Mouse (Mus musculus): ENCODE data around the gene Clca4a. TPM values are rescaled to one million over a fixed set of nuclear protein-coding genes. Genes with fewer than 3 reads are reported as not detected.

Clca4a gene
- polyA plus RNA-seq (2015; fragmentation: Nextera tagmentation; extraction: Ambion mirVana) = 0.60 TPM in 1 of 2 replicates, not detected in the other

DNA sequence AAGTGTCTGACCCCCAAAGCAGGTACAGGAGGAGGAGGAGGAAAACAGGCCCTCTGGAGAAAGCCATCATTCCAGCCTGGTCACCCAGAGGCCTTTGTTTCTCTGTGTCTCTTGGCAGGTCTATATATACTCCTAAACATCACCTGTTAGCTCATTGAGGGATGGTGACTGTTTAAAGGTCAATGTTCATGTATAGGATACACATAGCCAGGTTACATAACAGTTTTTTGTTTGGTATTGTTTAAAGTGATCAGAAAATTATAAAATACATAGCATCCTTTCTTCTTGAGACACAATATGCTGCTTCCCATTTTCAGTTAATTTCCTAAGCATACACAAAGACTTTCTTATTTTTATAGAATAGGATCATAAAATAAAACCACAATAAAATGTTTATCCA, at the start of gene Clca4a:
Clca4a (minus strand) TSS at position 101 of the 400 bp plus-strand sequence.
- ATAC-seq (replicated peaks; ENCODE audit: extremely low read depth, insufficient read depth, low FRiP score) = no peak
- Histone ChIP-seq H3K4me2 (ENCODE audit: low read depth, low read length) (no peak within 1 kb of the TSS), H3K4me1 (ENCODE audit: control insufficient read depth, insufficient read depth, low read length) (no peaks in the 10 kb centered on the region), H3K4me3 (ENCODE audit: low read length) (no peak within 1 kb of the TSS), H3K27me3 (ENCODE audit: control insufficient read depth, insufficient read depth, low read length) (no peaks in the 10 kb centered on the region), H3K27ac (ENCODE audit: low read length) (no peak within 1 kb of the TSS), H3K9me3 (replicated peaks; ENCODE audit: control insufficient read depth, low read length) (no peaks in the 10 kb centered on the region), H3K36me3 (ENCODE audit: control insufficient read depth, insufficient read depth) (no peaks in the 10 kb centered on the region), H3K9ac (ENCODE audit: low read length) (no peak within 1 kb of the TSS)

DNA sequence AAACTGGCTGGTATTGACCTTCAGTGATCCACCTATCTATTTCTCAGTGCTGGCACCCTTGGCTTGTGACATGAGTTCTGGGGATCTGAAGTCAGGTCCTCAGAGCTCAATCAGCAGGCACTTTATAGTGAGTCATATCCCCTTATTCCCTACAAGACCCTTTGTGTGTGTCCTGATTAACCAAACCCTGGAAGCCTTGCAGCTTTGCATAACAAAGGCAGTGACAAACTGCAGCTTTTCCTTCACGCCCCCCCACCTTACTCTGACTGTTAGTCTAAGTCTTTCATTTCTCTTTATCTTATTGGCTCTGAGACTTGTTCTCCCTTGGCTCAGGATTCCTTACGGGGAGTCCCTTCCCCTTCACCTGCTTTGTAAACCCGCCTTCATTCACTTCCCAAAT, 43.0 kb upstream of the Clca4a start:
- Histone ChIP-seq H3K27ac (ENCODE audit: low read length) (no peak overlapping the region), H3K4me1 (ENCODE audit: control insufficient read depth, insufficient read depth, low read length) (no peaks in the 10 kb centered on the region), H3K4me2 (ENCODE audit: low read depth, low read length) (no peak overlapping the region), H3K4me3 (ENCODE audit: low read length) (no peak overlapping the region), H3K9me3 (replicated peaks; ENCODE audit: control insufficient read depth, low read length) (no peaks in the 10 kb centered on the region), H3K36me3 (ENCODE audit: control insufficient read depth, insufficient read depth) (no peaks in the 10 kb centered on the region), H3K27me3 (ENCODE audit: control insufficient read depth, insufficient read depth, low read length) (no peaks in the 10 kb centered on the region), H3K9ac (ENCODE audit: low read length) (no peak overlapping the region)
- WGBS = 70% methylated on average over 3 of the region's 3 CpGs
- ATAC-seq (replicated peaks; ENCODE audit: extremely low read depth, insufficient read depth, low FRiP score) = no peak

- H3K9me3 ChIP-seq (replicated peaks; ENCODE audit: control insufficient read depth, low read length) = no peaks in the 10 kb centered on the region
- no peak overlapping the region for H3K27ac ChIP-seq (ENCODE audit: low read length)
- WGBS = 27% methylated on average over 5 of the region's 5 CpGs
- H3K9ac ChIP-seq (ENCODE audit: low read length) = no peak overlapping the region
- H3K4me2 ChIP-seq (ENCODE audit: low read depth, low read length) = no peak overlapping the region
- no peaks in the 10 kb centered on the region for H3K36me3 ChIP-seq (ENCODE audit: control insufficient read depth, insufficient read depth)
- no peak for ATAC-seq (replicated peaks; ENCODE audit: extremely low read depth, insufficient read depth, low FRiP score)
- no peaks in the 10 kb centered on the region for H3K4me1 ChIP-seq (ENCODE audit: control insufficient read depth, insufficient read depth, low read length)
- no peaks in the 10 kb centered on the region for H3K27me3 ChIP-seq (ENCODE audit: control insufficient read depth, insufficient read depth, low read length)
- H3K4me3 ChIP-seq (ENCODE audit: low read length) = no peak overlapping the region
Measured at GRCm38 (mm10) chr3:145004422-145004821, 29.6 kb upstream of the Clca4a start.

DNA sequence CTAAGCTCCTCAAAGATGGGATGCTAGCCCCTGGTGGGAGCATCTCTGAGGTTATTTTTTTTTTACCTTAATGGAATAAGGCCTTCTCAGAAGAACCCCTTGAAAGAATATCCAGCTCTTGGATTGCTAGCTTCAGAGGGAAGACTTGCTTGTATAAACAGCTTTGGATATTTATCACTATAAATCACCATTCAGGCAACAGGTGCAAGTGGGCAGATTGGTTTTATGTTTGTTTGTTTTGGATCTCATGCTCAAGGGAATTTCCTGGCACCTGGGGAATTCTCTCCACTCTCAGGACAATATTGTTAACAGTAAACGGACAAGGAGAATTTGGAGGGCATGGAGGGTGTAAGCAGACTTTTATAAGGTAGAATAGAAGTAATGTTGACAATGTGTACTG, 26.1 kb upstream of the Clca4a start:
- H3K9ac ChIP-seq (ENCODE audit: low read length) = no peak overlapping the region
- no peak overlapping the region for H3K4me3 ChIP-seq (ENCODE audit: low read length)
- H3K27ac ChIP-seq (ENCODE audit: low read length) = no peak overlapping the region
- H3K27me3 ChIP-seq (ENCODE audit: control insufficient read depth, insufficient read depth, low read length) = no peaks in the 10 kb centered on the region
- no peak for ATAC-seq (replicated peaks; ENCODE audit: extremely low read depth, insufficient read depth, low FRiP score)
- H3K9me3 ChIP-seq (replicated peaks; ENCODE audit: control insufficient read depth, low read length) = no peaks in the 10 kb centered on the region
- H3K4me1 ChIP-seq (ENCODE audit: control insufficient read depth, insufficient read depth, low read length) = no peaks in the 10 kb centered on the region
- 44% methylated on average over 1 of the region's 1 CpGs for WGBS
- H3K4me2 ChIP-seq (ENCODE audit: low read depth, low read length) = no peak overlapping the region
- H3K36me3 ChIP-seq (ENCODE audit: control insufficient read depth, insufficient read depth) = no peaks in the 10 kb centered on the region

- ATAC-seq (replicated peaks; ENCODE audit: extremely low read depth, insufficient read depth, low FRiP score) = no peak
- WGBS = 86% methylated on average over 5 of the region's 5 CpGs
- no peak overlapping the region for H3K9ac ChIP-seq (ENCODE audit: low read length)
- no peaks in the 10 kb centered on the region for H3K27me3 ChIP-seq (ENCODE audit: control insufficient read depth, insufficient read depth, low read length)
- no peaks in the 10 kb centered on the region for H3K36me3 ChIP-seq (ENCODE audit: control insufficient read depth, insufficient read depth)
- no peak overlapping the region for H3K27ac ChIP-seq (ENCODE audit: low read length)
- no peaks in the 10 kb centered on the region for H3K9me3 ChIP-seq (replicated peaks; ENCODE audit: control insufficient read depth, low read length)
- H3K4me2 ChIP-seq (ENCODE audit: low read depth, low read length) = no peak overlapping the region
- no peaks in the 10 kb centered on the region for H3K4me1 ChIP-seq (ENCODE audit: control insufficient read depth, insufficient read depth, low read length)
- H3K4me3 ChIP-seq (ENCODE audit: low read length) = no peak overlapping the region
Measured at GRCm38 (mm10) chr3:144993055-144993454, 18.2 kb upstream of the Clca4a start.

DNA sequence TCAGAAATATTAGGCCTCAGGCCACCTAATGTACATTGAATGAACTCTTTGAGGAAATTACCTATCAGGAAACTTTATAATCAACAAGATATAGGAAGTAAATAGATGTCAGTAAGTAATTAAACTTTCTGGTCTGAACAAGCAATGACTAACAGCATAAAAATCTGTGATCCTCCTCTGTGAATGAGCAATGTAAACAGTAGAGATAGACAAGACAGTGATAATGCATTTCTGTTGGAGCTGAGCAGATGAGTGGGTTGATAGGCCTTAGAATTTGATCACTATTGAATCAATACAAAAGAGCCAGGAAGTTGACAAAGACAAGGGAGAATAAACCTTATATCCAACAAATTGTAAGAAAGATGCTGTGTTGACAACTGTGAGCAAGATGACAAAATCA, 17.8 kb upstream of the Clca4a start:
- no peak overlapping the region for H3K4me2 ChIP-seq (ENCODE audit: low read depth, low read length)
- H3K27ac ChIP-seq (ENCODE audit: low read length) = no peak overlapping the region
- H3K27me3 ChIP-seq (ENCODE audit: control insufficient read depth, insufficient read depth, low read length) = no peaks in the 10 kb centered on the region
- no peak overlapping the region for H3K4me3 ChIP-seq (ENCODE audit: low read length)
- no peak overlapping the region for H3K9ac ChIP-seq (ENCODE audit: low read length)
- ATAC-seq (replicated peaks; ENCODE audit: extremely low read depth, insufficient read depth, low FRiP score) = no peak
- no peaks in the 10 kb centered on the region for H3K36me3 ChIP-seq (ENCODE audit: control insufficient read depth, insufficient read depth)
- H3K4me1 ChIP-seq (ENCODE audit: control insufficient read depth, insufficient read depth, low read length) = no peaks in the 10 kb centered on the region
- H3K9me3 ChIP-seq (replicated peaks; ENCODE audit: control insufficient read depth, low read length) = no peaks in the 10 kb centered on the region

DNA sequence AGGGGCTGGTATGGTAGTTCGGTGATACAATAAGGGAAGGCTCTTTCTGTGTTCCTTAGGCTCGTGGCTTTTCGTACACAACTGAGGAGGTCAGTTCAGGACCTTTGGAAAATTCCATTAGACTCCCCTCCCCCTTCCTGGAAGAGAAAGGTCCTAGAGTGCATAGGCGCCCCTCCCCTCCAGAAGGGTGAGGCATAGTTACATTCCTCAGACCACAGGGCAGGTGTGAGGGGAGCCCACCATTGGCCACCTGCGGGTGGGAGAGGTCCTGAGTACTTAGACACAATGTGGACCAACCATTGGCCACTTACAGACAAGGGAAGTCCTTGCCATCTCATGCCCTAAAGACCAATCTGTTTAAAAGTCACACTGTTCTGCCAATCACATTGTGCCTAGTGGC, 11.0 kb upstream of the Clca4a start:
- Histone ChIP-seq H3K4me3 (ENCODE audit: low read length) (no peak overlapping the region), H3K4me1 (ENCODE audit: control insufficient read depth, insufficient read depth, low read length) (no peaks in the 10 kb centered on the region), H3K9ac (ENCODE audit: low read length) (no peak overlapping the region), H3K9me3 (replicated peaks; ENCODE audit: control insufficient read depth, low read length) (no peaks in the 10 kb centered on the region), H3K4me2 (ENCODE audit: low read depth, low read length) (no peak overlapping the region), H3K36me3 (ENCODE audit: control insufficient read depth, insufficient read depth) (no peaks in the 10 kb centered on the region), H3K27me3 (ENCODE audit: control insufficient read depth, insufficient read depth, low read length) (no peaks in the 10 kb centered on the region), H3K27ac (ENCODE audit: low read length) (no peak overlapping the region)
- ATAC-seq (replicated peaks; ENCODE audit: extremely low read depth, insufficient read depth, low FRiP score) = no peak
- WGBS = 70% methylated on average over 5 of the region's 5 CpGs

DNA sequence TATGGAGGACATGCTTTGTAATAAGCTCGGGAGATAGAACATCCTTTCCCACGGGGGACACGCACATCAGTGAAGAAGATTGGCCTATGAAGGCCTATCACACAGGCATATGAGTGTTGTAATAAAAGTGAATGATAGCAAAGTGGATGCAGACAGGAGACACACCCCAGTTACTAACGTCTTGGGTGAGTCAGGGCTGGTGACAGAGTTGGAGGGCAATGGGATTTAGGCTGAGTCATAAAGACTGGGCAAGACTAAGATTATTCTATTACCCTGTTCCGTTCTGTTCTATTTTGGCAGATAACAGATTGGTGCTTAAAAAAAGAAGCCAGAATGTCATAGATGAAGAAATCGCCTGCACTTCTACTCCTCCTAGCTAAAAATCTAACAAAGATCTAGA, 5.7 kb upstream of the Clca4a start:
- ATAC-seq (replicated peaks; ENCODE audit: extremely low read depth, insufficient read depth, low FRiP score) = no peak
- Histone ChIP-seq H3K27ac (ENCODE audit: low read length) (no peak overlapping the region), H3K36me3 (ENCODE audit: control insufficient read depth, insufficient read depth) (no peaks in the 10 kb centered on the region), H3K9me3 (replicated peaks; ENCODE audit: control insufficient read depth, low read length) (no peaks in the 10 kb centered on the region), H3K4me3 (ENCODE audit: low read length) (no peak overlapping the region), H3K27me3 (ENCODE audit: control insufficient read depth, insufficient read depth, low read length) (no peaks in the 10 kb centered on the region), H3K4me1 (ENCODE audit: control insufficient read depth, insufficient read depth, low read length) (no peaks in the 10 kb centered on the region), H3K4me2 (ENCODE audit: low read depth, low read length) (no peak overlapping the region), H3K9ac (ENCODE audit: low read length) (no peak overlapping the region)
- WGBS = 82% methylated on average over 6 of the region's 6 CpGs

DNA sequence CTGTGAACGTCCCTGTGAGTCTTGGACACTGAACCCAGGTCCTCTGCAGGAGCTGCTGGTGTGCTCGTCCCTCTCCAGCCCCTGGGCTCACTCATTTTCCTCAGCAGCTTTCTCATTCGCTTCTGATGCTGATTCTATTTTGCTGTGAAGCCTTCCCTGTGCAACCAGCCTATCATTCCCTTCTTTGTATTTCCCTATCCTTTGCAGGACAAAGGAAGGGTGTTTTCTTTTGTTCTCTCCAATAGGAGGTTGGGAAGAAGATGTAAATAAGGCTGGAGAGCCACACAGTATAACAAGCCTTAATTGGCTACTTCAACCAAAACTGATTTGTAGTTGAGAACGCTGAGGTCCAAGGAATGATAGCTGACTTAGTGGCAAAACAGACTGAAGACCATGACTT, 2.8 kb upstream of the Clca4a start:
- Histone ChIP-seq H3K27me3 (ENCODE audit: control insufficient read depth, insufficient read depth, low read length) (no peaks in the 10 kb centered on the region), H3K4me1 (ENCODE audit: control insufficient read depth, insufficient read depth, low read length) (no peaks in the 10 kb centered on the region), H3K4me2 (ENCODE audit: low read depth, low read length) (no peak overlapping the region), H3K36me3 (ENCODE audit: control insufficient read depth, insufficient read depth) (no peaks in the 10 kb centered on the region), H3K9ac (ENCODE audit: low read length) (no peak overlapping the region), H3K9me3 (replicated peaks; ENCODE audit: control insufficient read depth, low read length) (no peaks in the 10 kb centered on the region), H3K4me3 (ENCODE audit: low read length) (no peak overlapping the region), H3K27ac (ENCODE audit: low read length) (no peak overlapping the region)
- no peak for ATAC-seq (replicated peaks; ENCODE audit: extremely low read depth, insufficient read depth, low FRiP score)
- WGBS = 54% methylated on average over 4 of the region's 4 CpGs

DNA sequence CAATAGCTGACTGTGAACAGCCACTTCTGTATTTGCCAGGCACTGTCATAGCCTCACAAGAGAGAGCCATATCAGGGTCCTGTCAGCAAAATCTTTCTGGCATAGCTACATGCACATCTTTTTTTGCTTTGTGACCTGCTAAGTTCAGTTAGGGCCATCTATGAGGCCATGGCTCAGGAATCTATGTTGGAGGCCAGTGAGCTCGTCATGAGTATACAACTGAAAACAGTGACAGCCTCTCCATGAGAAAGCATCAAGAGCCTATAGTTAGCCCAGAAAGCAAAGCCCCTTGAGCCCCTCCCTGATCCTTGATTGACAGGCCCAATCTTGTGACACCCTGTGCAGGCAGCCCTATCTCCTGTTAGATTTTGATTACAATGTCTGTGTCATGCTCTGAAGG, 1.2 kb upstream of the Clca4a start:
- H3K27ac ChIP-seq (ENCODE audit: low read length) = no peak overlapping the region
- H3K4me1 ChIP-seq (ENCODE audit: control insufficient read depth, insufficient read depth, low read length) = no peaks in the 10 kb centered on the region
- no peaks in the 10 kb centered on the region for H3K27me3 ChIP-seq (ENCODE audit: control insufficient read depth, insufficient read depth, low read length)
- no peak overlapping the region for H3K9ac ChIP-seq (ENCODE audit: low read length)
- ATAC-seq (replicated peaks; ENCODE audit: extremely low read depth, insufficient read depth, low FRiP score) = no peak
- H3K4me3 ChIP-seq (ENCODE audit: low read length) = no peak overlapping the region
- H3K36me3 ChIP-seq (ENCODE audit: control insufficient read depth, insufficient read depth) = no peaks in the 10 kb centered on the region
- H3K9me3 ChIP-seq (replicated peaks; ENCODE audit: control insufficient read depth, low read length) = no peaks in the 10 kb centered on the region
- H3K4me2 ChIP-seq (ENCODE audit: low read depth, low read length) = no peak overlapping the region
- 37% methylated on average over 1 of the region's 1 CpGs for WGBS

All from heart, embryonic 16.5 days (tissue).